Mouse (Mus musculus): ENCODE results near the gene Ccdc87. TPM values are rescaled to one million over a fixed set of nuclear protein-coding genes. Genes with fewer than 3 reads are reported as not detected.
A peak's percentile ranks its signal among the peaks of the same experiment; 100 is the strongest.
"Not testable (repeated sequence)": the region's sequence is repeated elsewhere in the genome, so short reads cannot be mapped to it uniquely, and the experiment has no call there.

Ccdc87 gene
- polyA plus RNA-seq, 1 experiment from 2014 or later: not detected

DNA sequence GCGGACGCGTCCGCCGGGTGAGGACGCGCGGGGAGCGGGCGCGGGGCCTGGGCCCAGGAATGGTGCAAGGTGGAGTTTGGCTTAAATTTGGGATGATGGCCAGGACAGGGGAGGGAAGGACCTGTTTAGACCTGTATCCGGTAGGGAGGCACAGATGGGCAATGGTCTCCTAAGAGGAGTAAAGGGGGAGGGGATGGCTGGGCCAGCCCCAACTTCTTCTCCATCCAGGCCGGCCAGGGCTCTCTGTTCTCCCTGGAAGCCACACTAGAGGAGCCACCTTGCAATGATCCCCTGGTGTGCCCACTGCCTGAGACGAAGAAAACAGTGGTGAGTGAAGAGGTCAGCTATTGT is 16.3 kb downstream of the Ccdc87 start:
- ATAC-seq (ENCODE audit: low FRiP score, low TSS enrichment) (no peak; the same call in 1 of the 2 replicates), DNase-seq (ENCODE audit: low spot score) (no peak)
- no peaks in the 10 kb centered on the region for H3K36me3 ChIP-seq (ENCODE audit: control insufficient read depth, insufficient read depth, low read length)
- H3K9me3 ChIP-seq (ENCODE audit: control insufficient read depth, low read length): no peaks in the 10 kb centered on the region
- no peak overlapping the region; the same call in 1 of the 2 replicates for H3K27ac ChIP-seq (replicated peaks)
- H3K9ac ChIP-seq (ENCODE audit: low read length): peak overlapping the region; percentile 65
- TF ChIP-seq EP300 (optimal IDR thresholded peaks at IDR 0.05) (no peak), CTCF (IDR thresholded peaks at IDR 0.05; ENCODE audit: low read depth) (no peak)
- peak overlapping the region; percentile 98 for H3K4me2 ChIP-seq (replicated peaks; ENCODE audit: low read depth)
- no peaks in the 10 kb centered on the region for H3K4me1 ChIP-seq (replicated peaks; ENCODE audit: control insufficient read depth, insufficient read depth)
- no peaks in the 10 kb centered on the region for H3K27me3 ChIP-seq (ENCODE audit: control insufficient read depth, insufficient read depth, low read length)
- peak overlapping the region; percentile 60 for H3K4me3 ChIP-seq (ENCODE audit: low read depth, low read length)
- 1% methylated on average over 14 of the region's 14 CpGs for WGBS

DNA sequence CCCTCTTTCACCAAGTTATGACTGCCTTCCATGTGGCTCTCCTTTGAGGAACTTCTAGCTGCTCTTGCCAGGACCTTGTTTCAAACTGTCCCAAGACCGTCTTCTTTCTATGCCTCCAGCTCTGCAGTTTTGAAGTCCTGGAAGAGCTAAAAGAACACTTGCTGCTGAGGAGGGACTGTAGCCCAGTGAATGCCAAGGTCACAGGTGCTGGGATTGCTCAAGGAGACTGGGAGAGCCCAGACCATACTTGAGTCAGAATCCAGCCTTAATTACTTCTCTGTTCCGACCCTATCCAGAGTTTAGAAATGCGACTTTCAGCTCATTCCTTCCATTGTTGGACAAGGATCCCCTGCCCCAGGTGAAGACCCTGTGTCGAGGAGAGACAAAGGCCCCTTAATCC is 16.8 kb downstream of the Ccdc87 start:
- no peak overlapping the region for H3K4me3 ChIP-seq (ENCODE audit: low read depth, low read length)
- H3K4me1 ChIP-seq (replicated peaks; ENCODE audit: control insufficient read depth, insufficient read depth): no peaks in the 10 kb centered on the region
- WGBS: 72% methylated on average over 4 of the region's 4 CpGs
- H3K27ac ChIP-seq (replicated peaks): no peak overlapping the region
- DNase-seq (ENCODE audit: low spot score) (no peak), ATAC-seq (ENCODE audit: low FRiP score, low TSS enrichment) (no peak)
- no peaks in the 10 kb centered on the region for H3K36me3 ChIP-seq (ENCODE audit: control insufficient read depth, insufficient read depth, low read length)
- H3K4me2 ChIP-seq (replicated peaks; ENCODE audit: low read depth): peak overlapping the region; percentile 98; the same call in 1 of the 2 replicates
- no peaks in the 10 kb centered on the region for H3K27me3 ChIP-seq (ENCODE audit: control insufficient read depth, insufficient read depth, low read length)
- TF ChIP-seq CTCF (IDR thresholded peaks at IDR 0.05; ENCODE audit: low read depth) (no peak), EP300 (optimal IDR thresholded peaks at IDR 0.05) (no peak)
- no peaks in the 10 kb centered on the region for H3K9me3 ChIP-seq (ENCODE audit: control insufficient read depth, low read length)
- no peak overlapping the region for H3K9ac ChIP-seq (ENCODE audit: low read length)

DNA sequence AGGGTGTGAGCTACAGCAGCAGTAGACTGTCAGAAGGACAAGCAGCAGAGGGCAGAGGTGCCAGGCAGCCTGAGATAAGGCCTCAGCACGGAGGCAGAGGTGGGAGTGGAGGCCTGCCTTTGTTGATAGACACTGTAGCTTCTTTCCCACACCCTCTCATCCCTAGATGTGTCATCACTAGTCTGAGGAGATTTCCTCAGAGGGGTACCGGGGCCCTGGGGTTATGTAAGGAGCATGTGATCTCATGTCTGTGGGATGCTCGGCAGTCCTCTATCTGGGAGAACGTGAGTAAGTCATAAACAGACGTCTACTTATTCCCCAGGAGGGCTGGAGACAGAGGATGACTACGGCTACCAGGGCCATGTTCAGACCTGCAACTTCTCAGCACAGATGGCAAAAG is 19.9 kb downstream of the Ccdc87 start:
- no peaks in the 10 kb centered on the region for H3K9me3 ChIP-seq (ENCODE audit: control insufficient read depth, low read length)
- TF ChIP-seq CTCF (IDR thresholded peaks at IDR 0.05; ENCODE audit: low read depth): no peak
- no peak for TF ChIP-seq EP300 (optimal IDR thresholded peaks at IDR 0.05)
- no peak overlapping the region for H3K4me2 ChIP-seq (replicated peaks; ENCODE audit: low read depth)
- ATAC-seq (ENCODE audit: low FRiP score, low TSS enrichment) (no peak), DNase-seq (ENCODE audit: low spot score) (no peak)
- no peaks in the 10 kb centered on the region for H3K36me3 ChIP-seq (ENCODE audit: control insufficient read depth, insufficient read depth, low read length)
- no peaks in the 10 kb centered on the region for H3K27me3 ChIP-seq (ENCODE audit: control insufficient read depth, insufficient read depth, low read length)
- 60% methylated on average over 6 of the region's 6 CpGs for WGBS
- no peak overlapping the region for H3K9ac ChIP-seq (ENCODE audit: low read length)
- no peaks in the 10 kb centered on the region for H3K4me1 ChIP-seq (replicated peaks; ENCODE audit: control insufficient read depth, insufficient read depth)
- no peak overlapping the region for H3K27ac ChIP-seq (replicated peaks)
- no peak overlapping the region for H3K4me3 ChIP-seq (ENCODE audit: low read depth, low read length)

DNA sequence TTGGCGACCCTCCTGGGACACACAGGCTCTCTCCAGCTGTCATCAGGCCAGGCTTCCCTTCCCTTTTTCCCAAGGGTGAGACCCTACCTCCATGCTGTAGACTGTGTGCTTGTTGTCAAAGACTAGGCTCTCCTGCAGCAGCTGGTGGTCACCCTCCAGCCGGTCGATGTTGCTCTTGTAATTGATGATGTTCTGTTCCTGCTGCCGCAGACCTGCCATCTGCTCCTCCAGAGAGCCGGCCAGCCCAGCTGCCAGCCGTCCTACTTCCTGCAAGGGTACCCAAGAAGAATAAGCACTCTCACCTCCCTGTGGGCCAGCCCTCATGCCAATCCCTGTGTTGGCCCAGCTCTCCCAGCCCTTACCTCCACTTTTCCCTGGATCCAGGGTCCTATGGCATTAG is 23.9 kb downstream of the Ccdc87 start:
- Histone ChIP-seq H3K9me3 (ENCODE audit: control insufficient read depth, low read length) (no peaks in the 10 kb centered on the region), H3K27ac (replicated peaks) (no peak overlapping the region), H3K4me3 (ENCODE audit: low read depth, low read length) (no peak overlapping the region), H3K4me1 (replicated peaks; ENCODE audit: control insufficient read depth, insufficient read depth) (no peaks in the 10 kb centered on the region), H3K36me3 (ENCODE audit: control insufficient read depth, insufficient read depth, low read length) (no peaks in the 10 kb centered on the region), H3K9ac (ENCODE audit: low read length) (no peak overlapping the region), H3K27me3 (ENCODE audit: control insufficient read depth, insufficient read depth, low read length) (no peaks in the 10 kb centered on the region), H3K4me2 (replicated peaks; ENCODE audit: low read depth) (no peak overlapping the region)
- DNase-seq (ENCODE audit: low spot score): no peak
- TF ChIP-seq EP300 (optimal IDR thresholded peaks at IDR 0.05) (no peak), CTCF (IDR thresholded peaks at IDR 0.05; ENCODE audit: low read depth) (no peak)
- ATAC-seq (ENCODE audit: low FRiP score, low TSS enrichment): no peak
- 65% methylated on average over 6 of the region's 6 CpGs for WGBS

DNA sequence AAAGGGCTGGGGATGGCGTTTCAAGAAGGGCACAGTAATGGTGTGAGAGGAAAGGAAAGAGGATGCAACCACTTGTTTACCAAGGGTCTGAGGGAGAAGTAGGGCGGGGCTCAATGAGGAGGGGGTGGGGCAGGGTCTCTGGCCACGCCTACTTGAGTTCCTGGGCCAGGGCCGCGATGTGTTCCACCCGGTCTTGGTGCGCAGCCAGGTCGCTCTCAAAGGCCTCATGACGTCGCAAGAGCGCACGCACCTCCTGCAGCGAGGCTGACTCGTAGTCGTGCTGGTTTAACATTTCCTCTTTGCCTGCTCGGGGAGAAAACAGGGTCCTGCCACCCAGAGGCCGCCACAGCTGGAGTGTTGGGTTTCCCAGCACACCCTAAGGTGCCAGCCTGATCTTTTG is 26.0 kb downstream of the Ccdc87 start:
- Histone ChIP-seq H3K4me3 (ENCODE audit: low read depth, low read length) (no peak overlapping the region), H3K27me3 (ENCODE audit: control insufficient read depth, insufficient read depth, low read length) (no peaks in the 10 kb centered on the region), H3K9me3 (ENCODE audit: control insufficient read depth, low read length) (no peaks in the 10 kb centered on the region), H3K36me3 (ENCODE audit: control insufficient read depth, insufficient read depth, low read length) (no peaks in the 10 kb centered on the region), H3K27ac (replicated peaks) (no peak overlapping the region), H3K9ac (ENCODE audit: low read length) (no peak overlapping the region), H3K4me1 (replicated peaks; ENCODE audit: control insufficient read depth, insufficient read depth) (no peaks in the 10 kb centered on the region), H3K4me2 (replicated peaks; ENCODE audit: low read depth) (peak overlapping the region; percentile 34; the same call in 1 of the 2 replicates)
- 0 out of 2 replicates have a peak, but pooled peaks have one; percentile 21 for ATAC-seq (ENCODE audit: low FRiP score, low TSS enrichment)
- WGBS: 6% methylated on average over 17 of the region's 17 CpGs
- DNase-seq (ENCODE audit: low spot score): peak; percentile 45
- 0 out of 2 replicates have a peak, but pooled peaks have one; percentile 4 for TF ChIP-seq CTCF (IDR thresholded peaks at IDR 0.05; ENCODE audit: low read depth)
- no peak for TF ChIP-seq EP300 (optimal IDR thresholded peaks at IDR 0.05)

DNA sequence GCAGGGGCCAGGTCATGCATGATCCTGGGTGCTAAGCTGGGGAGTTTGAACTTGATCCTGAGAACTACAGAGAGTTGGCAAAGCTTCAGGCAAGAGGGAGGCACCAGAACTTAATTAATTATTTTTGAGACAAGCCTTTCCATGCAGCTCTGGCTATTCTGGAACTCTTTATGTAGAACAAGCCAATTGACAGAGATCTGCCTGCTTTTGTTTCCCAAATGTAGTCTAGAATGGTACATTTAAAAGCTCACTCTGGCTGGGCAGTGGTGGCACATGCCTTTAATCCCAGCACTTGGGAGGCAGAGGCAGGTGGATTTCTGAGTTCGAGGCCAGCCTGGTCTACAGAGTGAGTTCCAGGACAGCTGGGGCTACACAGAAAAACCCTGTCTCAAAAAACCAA is 35.4 kb downstream of the Ccdc87 start:
- whole genome bisulfite sequencing: 85% methylated on average over 1 of the region's 1 CpGs
- H3K9ac ChIP-seq (ENCODE audit: low read length): not testable (repeated sequence)

More for the DNA sequence above, 35.4 kb downstream of the Ccdc87 start:
- H3K4me1 ChIP-seq (replicated peaks; ENCODE audit: control insufficient read depth, insufficient read depth); H3K27me3 ChIP-seq (ENCODE audit: control insufficient read depth, insufficient read depth, low read length); H3K4me3 ChIP-seq (ENCODE audit: low read depth, low read length); ATAC-seq (ENCODE audit: low FRiP score, low TSS enrichment); H3K9me3 ChIP-seq (ENCODE audit: control insufficient read depth, low read length); H3K27ac ChIP-seq (replicated peaks); DNase-seq (ENCODE audit: low spot score); H3K36me3 ChIP-seq (ENCODE audit: control insufficient read depth, insufficient read depth, low read length); H3K4me2 ChIP-seq (replicated peaks; ENCODE audit: low read depth): not testable (repeated sequence)

Data from stomach, postnatal 0 days (tissue).